Mouse (Mus musculus): ENCODE measurements around the gene Scg5.

Scg5 gene

GRCm38 (mm10) chr2:113749721-113750120 lies 79.2 kb downstream of the Scg5 start:
- peak; percentile 27 for DNase-seq (ENCODE audit: low spot score)

GRCm38 (mm10) chr2:113749309-113749708 lies 79.6 kb downstream of the Scg5 start:
- no peak for DNase-seq (ENCODE audit: low spot score)

- DNase-seq (ENCODE audit: low spot score) = no peak
Observed at GRCm38 (mm10) chr2:113728581-113728980, 100.3 kb downstream of the Scg5 start.
